Mouse (Mus musculus) frontal cortex, postnatal 14 days (tissue): ENCODE data around the gene AI854703.

Experiments used
- DNase-seq, 2 experiments: peaks; one replicate each; pipeline ENCODE4 v3.0.0; 2022; ENCODE audit warnings: low spot score in 2 of 2

AI854703 gene

GRCm38 (mm10) chr6:48626464-48626863 lies at the start of gene AI854703:
Gene AI854703 (plus strand): TSS chr6:48626764.
- DNase-seq = no peak

GRCm38 (mm10) chr6:48578736-48579135 lies 47.8 kb upstream of the AI854703 start:
- no peak for DNase-seq

DNA sequence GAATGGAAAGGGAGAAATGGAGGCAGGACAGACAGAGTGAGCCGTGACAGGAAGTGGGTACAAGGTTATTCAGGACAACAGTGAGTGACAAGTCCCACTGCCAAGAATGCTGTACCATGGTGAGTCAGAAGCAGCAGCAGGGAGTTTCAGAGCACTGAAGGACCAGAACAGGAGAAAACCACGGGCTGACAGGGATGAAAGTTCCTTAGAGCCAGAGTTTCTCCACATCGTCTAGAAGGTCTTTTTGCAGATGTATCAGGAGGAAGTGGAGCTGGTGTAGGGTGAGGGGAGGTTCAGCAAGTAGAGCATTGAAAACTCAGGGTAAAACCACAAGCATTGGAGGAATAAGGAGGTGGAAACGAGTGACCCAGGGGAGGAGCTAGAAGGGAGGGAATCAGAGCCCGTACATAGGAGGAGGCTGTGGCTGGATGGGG lies 47.3 kb upstream of the AI854703 start:
- no peak for DNase-seq

DNA sequence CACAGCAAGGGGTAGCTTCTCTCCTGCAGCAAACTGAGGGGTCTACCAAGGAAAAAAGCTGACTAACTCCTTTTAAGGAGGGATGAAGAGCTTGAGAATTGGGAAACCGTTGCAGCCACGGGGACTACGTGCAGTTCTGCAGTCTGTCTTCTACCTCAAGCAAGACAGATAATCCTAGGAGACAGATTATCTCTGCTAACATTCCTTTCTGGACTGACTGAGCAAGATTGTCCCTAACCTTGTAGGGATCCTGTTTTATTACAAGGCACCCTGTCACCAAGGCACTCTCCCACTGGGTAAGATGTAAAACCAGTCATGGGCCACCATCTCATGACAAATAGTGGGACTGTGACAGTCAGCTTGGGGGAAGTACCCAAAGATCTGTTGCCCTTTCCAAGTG lies 45.3 kb upstream of the AI854703 start:
- DNase-seq = no peak

- no peak for DNase-seq
Observed at GRCm38 (mm10) chr6:48582037-48582436, 44.5 kb upstream of the AI854703 start.

DNA sequence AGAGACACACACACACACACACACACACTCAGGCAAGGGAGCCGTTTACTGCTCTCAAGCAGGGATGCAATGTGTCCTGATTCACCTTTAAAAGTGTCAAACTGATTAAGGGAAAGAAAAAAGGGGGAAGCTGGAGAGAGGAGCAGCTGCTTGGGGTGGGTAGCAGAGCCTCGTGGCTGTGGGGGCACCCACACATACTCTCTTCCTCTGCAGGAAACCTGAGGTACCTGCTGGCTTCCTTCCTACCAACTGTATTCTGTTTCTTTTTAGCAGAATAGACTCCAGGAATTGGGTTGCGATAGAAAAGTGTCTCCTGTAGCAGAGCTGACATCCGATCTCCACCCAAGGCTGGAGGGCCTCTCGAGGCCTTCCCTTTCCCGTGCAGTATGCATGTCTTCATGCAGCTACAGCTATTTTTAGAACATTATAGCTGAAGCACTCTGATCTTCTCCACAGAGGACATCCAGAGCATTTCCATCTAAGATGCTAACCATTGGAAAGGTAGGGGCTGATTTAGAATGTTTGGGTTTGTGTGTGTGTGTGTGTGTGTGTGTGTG lies 37.3 kb upstream of the AI854703 start, which contains the start of gene Gm45021:
Gene Gm45021, plus strand, starts transcription at position 417 of the 557 bp plus-strand sequence.
- no peak for DNase-seq

DNA sequence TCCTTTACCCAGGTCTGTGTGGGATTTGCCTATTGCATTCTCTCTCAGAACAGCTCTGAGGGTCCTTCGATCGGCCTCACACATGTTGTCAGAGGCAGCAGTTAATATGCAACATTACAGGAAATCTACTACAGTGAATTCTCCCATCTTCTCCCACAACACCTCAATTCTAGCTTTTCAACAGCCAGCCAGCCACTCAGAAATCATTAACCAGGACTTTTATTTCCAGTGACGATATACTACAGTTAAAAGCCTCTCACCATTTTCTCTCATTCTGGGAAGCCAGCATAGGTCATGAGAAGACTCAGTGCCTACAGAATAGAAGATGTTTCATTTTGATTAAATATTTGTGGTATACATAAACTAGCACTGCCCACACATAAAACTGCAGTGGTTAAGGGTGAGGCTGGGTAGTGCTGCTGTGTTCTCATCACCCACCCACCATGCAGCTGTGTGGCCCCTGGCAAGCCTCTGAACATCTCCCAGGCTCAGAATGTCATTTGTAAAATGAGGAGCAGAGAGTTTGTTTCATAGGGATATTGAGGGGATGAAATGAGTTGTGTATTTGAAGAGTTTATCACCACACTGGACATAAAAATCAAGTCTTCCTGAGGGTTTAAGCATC lies 35.2 kb upstream of the AI854703 start:
- no peak for DNase-seq

DNA sequence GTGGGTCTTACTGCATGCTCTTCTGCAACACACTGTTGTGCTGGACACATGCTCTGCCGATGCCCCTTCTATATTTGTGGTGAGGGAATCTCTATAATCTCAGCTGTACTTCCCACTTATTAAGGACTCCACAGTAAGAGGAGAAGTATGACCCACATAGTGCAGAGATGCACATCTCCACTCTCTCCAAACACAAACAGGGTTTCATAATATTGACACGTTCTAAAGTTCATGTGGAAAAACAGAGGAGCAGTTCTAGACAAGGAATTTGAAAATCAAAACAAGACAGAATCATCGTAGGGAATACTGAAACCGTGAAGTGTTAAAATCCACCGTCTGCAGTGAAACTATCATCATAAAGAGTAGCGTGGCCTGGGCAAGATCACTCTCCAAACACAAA lies 34.7 kb upstream of the AI854703 start:
- DNase-seq = no peak

DNA sequence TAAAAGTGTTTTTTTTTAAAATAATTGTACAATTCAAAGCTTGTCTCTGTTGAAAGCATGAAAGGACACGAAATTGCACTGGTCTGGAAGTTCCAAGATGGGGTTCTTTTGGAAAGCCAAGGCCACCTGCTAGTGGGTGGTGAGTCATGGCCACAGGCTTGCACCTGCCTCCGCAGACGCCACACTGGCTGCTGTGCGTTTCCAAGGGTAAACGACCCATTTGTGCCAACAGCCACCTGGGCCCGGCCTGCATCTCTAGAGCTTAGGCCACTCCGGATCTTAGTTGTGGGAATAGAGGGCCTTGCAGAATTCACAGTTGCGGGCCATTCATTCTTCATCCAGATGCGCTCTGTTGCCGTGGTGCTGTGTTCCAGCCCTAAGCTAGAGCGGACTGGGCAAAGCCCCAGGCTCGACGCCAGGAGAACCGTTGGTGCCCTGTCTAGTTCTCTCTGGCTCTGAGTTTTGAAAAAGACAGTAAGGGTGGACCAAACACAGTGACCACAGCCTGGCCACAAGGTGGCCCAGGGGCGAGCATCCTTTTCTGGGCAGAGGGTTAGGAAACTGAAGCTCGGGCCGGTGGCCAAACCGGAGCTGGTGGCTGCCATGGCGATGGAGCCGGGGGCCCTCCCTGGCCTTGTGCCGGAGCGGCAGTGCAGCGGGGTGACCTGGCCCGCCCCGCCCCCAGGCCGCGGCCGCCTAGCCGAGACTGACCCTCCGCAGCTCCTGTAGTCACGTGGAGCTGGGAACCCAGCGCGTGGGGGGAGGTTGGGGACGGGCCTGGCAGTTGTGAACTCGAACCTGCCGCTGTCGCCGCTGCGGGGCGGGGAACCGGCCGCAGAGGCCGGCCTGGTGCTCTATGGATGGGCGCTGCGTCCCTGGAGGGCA lies 33.2 kb upstream of the AI854703 start, which contains the start of the genes Repin1 and Gm44965:
Gene Repin1, plus strand, starts transcription at position 726 of the 885 bp plus-strand sequence.
Gene Gm44965, plus strand, starts transcription at position 784 of the 885 bp plus-strand sequence.
- DNase-seq = peak; percentile 87 to 88

GRCm38 (mm10) chr6:48594043-48594738 lies 32.4 kb upstream of the AI854703 start:
- peak; percentile 45 to 59 for DNase-seq

DNA sequence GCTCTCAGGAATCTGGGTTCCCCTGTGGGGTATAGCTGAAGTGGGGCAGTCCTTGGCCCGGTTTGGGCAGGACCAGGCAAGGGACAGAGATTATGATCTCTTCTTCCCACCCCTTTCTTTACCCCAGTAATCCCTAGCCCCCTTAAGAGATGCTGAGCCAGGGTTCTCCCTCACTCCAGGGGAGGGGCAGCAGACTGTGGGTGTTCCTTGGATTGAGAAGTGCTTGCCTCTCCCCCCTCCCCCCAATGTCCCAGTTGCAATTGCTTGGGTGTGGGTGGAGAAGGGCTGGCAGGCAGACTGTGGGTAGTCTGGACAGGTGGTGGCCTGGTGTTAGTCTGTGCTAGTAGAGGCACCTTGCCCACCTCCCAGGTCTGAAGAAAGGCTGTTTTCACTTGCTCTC lies 31.3 kb upstream of the AI854703 start:
- DNase-seq = no peak

DNA sequence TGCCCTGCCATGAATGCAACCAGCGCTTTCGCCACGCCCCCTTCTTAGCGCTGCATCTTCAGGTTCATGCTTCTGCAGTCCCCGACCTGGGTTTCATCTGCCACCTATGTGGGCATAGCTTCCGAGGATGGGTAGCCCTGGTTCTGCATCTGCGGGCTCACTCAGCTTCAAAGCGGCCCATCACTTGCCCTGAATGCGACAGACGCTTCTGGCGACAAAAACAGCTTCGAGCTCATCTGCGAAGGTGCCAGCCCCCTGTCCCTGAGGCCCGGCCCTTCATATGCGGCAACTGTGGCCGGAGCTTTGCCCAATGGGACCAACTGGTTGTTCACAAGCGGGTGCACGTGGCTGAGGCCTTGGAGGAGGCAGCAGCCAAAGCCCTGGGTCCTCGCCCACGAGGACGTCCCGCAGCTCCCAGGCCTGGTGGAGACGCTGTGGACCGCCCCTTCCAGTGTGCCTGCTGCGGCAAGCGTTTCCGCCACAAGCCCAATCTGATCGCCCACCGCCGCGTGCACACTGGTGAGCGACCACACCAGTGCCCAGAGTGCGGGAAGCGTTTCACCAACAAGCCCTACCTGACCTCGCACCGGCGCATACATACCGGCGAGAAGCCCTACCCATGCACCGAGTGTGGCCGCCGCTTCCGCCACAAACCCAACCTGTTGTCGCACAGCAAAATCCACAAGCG lies 29.9 kb upstream of the AI854703 start:
- DNase-seq = no peak

- DNase-seq = no peak
Observed at GRCm38 (mm10) chr6:48597233-48597625, 29.3 kb upstream of the AI854703 start.

- DNase-seq = no peak
Observed at GRCm38 (mm10) chr6:48600594-48600993, 26.0 kb upstream of the AI854703 start.

GRCm38 (mm10) chr6:48601271-48602079 lies 25.1 kb upstream of the AI854703 start, which contains the start of gene Zfp775:
Gene Zfp775 (plus strand): TSS chr6:48602063.
- peak; percentile 90 to 95 for DNase-seq

GRCm38 (mm10) chr6:48602080-48602741 lies 24.4 kb upstream of the AI854703 start:
- peak in 1 of 2 experiments; percentile 33 for DNase-seq

DNA sequence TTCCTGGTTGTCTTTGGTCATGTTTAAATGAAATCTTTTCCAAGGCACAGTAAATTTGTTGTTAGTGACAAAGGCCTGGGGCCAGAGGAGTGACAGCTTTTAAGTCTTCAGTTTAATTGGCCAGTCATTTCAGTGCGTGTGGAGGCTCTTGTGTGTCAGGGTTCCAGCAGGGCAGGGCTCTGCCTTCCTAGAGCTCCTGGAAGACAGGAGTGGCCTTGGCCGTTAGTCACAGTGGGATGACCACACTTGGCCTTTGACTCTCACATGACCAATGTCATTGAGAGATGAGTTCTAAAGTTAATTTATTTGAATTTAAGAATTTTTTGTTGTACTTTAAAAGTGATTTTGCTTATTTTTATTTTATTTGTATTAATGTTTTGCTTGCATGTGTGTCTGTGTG lies 18.4 kb upstream of the AI854703 start:
- DNase-seq = no peak

- DNase-seq = no peak
Observed at GRCm38 (mm10) chr6:48609512-48609911, 17.1 kb upstream of the AI854703 start.

GRCm38 (mm10) chr6:48610657-48611056 lies 15.9 kb upstream of the AI854703 start:
- DNase-seq = no peak

DNA sequence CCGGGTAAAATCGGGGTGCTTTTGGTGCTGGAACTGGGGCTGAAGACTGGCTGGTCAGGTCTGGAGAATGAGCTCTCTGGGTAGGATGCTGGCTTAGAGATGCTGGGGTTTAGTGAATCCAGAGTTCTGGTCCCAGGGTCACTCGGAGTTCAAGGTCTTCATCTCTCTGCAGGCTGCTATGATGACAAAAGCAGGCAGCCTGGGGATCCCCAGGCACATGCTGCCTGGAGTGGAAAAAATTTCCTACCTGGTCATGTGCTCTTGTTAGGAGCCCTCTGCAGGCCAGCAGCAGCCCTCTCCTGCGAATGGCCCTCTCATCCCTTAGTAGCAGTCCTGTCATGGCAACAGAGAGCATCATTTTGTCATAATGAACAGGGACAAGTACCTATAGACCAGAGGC lies 13.1 kb upstream of the AI854703 start:
- no peak for DNase-seq
